In the genomic region with DNA sequence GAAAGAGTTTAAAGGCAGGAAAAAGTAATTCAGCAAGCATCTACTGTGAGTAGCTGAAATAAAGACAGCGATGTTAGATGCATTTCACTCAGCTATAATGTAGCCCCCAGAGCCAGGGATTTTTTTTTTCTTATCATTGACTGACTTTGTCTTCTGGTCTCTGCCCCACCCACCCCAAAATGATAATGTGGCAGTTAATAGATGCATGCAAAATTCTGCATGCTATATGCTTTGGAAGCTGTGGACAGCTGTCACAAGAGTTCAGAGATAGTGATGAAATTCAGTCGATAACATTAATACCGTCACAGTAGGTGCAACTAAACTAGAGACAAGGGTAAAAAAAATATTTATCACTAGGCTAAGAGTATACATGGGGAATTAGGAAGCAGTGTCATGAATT, we compare ENCODE assay signal across 27 mouse cellular contexts.
DNase-seq lines count a peak whose midpoint lies in the region; ATAC-seq and TF ChIP-seq lines count a peak whose summit lies in the region.
"Had no signal": no experiment of that assay in that cellular context is flagged by ENCODE, and none has a peak within 500 bp of the region (broad histone marks: within the 10 kb centered on the region; RNA-seq: fewer than 3 reads in every experiment).

No protein-coding gene starts in this region.

- H3K9me3 ChIP-seq in liver, embryonic 13.5 days (replicated peaks) = no peaks in the 10 kb centered on the region
- no peaks in the 10 kb centered on the region for H3K9me3 ChIP-seq in liver, postnatal 0 days (ENCODE audit: low read length)
- no peaks in the 10 kb centered on the region for H3K9me3 ChIP-seq in liver, embryonic 16.5 days (replicated peaks; ENCODE audit: control insufficient read depth, low read length)
- H3K9me3 ChIP-seq in hindbrain, embryonic 13.5 days = no peaks in the 10 kb centered on the region
- H3K9me3 ChIP-seq: embryonic facial prominence, embryonic 13.5 days; embryonic facial prominence, embryonic 15.5 days; forebrain, embryonic 10.5 days; forebrain, embryonic 12.5 days had no signal

- TF ChIP-seq CTCF in liver, postnatal 0 days (IDR thresholded peaks at IDR 0.05; ENCODE audit: low read depth) = no peak

- DNase-seq in liver, embryonic 13.5 days = no peak
- no peak for DNase-seq in liver, postnatal 0 days
- no peak for DNase-seq in liver
- DNase-seq: adrenal gland, adult 2 months; adrenal gland, postnatal 10 days; adrenal gland, postnatal 25 days; B cell, adult 2 months; cerebellum, adult 11 months; cerebellum, adult 18-20 months; cerebellum, adult 8-10 months; cerebellum, adult 9-11 months; cerebellum, postnatal 14 days; cerebellum, postnatal 36 days; embryo, embryonic 11 days had no signal

- peak; percentile 70 for ATAC-seq in liver, embryonic 13.5 days (ENCODE audit: low read depth)
- ATAC-seq in liver, postnatal 0 days = no peak
- 0 out of 2 replicates have a peak, but pooled peaks have one; percentile 16 for ATAC-seq in liver, embryonic 16.5 days (ENCODE audit: low read depth)
- ATAC-seq in megakaryocyte-erythroid progenitor cell, adult 5-6 weeks (replicated peaks; ENCODE audit: low FRiP score, low TSS enrichment, poor library complexity, severe bottlenecking) = peak; percentile 67
- no peak for ATAC-seq in hindbrain, embryonic 13.5 days (ENCODE audit: low FRiP score)
- ATAC-seq: CD4-positive, CD25-positive, alpha-beta regulatory T cell, adult 4 months; forebrain, embryonic 14.5 days; forebrain, embryonic 16.5 days had no signal

- TF ChIP-seq EP300 in liver, postnatal 0 days (IDR thresholded peaks at IDR 0.05; ENCODE audit: low read depth) = no peak

- no peak overlapping the region for H3K4me3 ChIP-seq in liver, embryonic 13.5 days (replicated peaks)
- no peak overlapping the region for H3K4me3 ChIP-seq in liver, postnatal 0 days (ENCODE audit: low read depth, low read length)
- H3K4me3 ChIP-seq in liver, embryonic 16.5 days (ENCODE audit: low read depth, low read length) = no peak overlapping the region
- H3K4me3 ChIP-seq in hindbrain, embryonic 13.5 days = no peak overlapping the region
- H3K4me3 ChIP-seq: embryonic facial prominence, embryonic 13.5 days; embryonic facial prominence, embryonic 15.5 days; erythroblast, embryonic 14.5 days; forebrain, embryonic 10.5 days; forebrain, embryonic 12.5 days had no signal

- no peak overlapping the region for H3K4me2 ChIP-seq in liver, embryonic 13.5 days
- H3K4me2 ChIP-seq in liver, postnatal 0 days (ENCODE audit: low read depth, low read length) = no peak overlapping the region
- no peak overlapping the region for H3K4me2 ChIP-seq in liver, embryonic 16.5 days (ENCODE audit: low read depth, low read length)
- no peak overlapping the region for H3K4me2 ChIP-seq in hindbrain, embryonic 13.5 days
- H3K4me2 ChIP-seq: embryonic facial prominence, embryonic 13.5 days; embryonic facial prominence, embryonic 15.5 days; forebrain, embryonic 12.5 days had no signal

- 49% methylated on average over 3 of the region's 3 CpGs for WGBS in liver, embryonic 13.5 days (ENCODE audit: insufficient replicate concordance)
- WGBS in liver, postnatal 0 days (ENCODE audit: insufficient replicate concordance) = 55% methylated on average over 3 of the region's 3 CpGs
- WGBS in liver, embryonic 16.5 days (ENCODE audit: insufficient replicate concordance) = 37% methylated on average over 3 of the region's 3 CpGs
- WGBS in hindbrain, embryonic 13.5 days = 86% methylated on average over 3 of the region's 3 CpGs

- H3K27ac ChIP-seq in liver, embryonic 13.5 days = no peak overlapping the region
- H3K27ac ChIP-seq in liver, postnatal 0 days (ENCODE audit: low read depth) = no peak overlapping the region
- H3K27ac ChIP-seq in liver, embryonic 16.5 days (ENCODE audit: low read length) = no peak overlapping the region
- H3K27ac ChIP-seq in hindbrain, embryonic 13.5 days = no peak overlapping the region
- H3K27ac ChIP-seq: embryonic facial prominence, embryonic 13.5 days; embryonic facial prominence, embryonic 15.5 days; forebrain, embryonic 10.5 days; forebrain, embryonic 12.5 days had no signal

- H3K27me3 ChIP-seq in liver, embryonic 13.5 days = no peaks in the 10 kb centered on the region
- H3K27me3 ChIP-seq in liver, postnatal 0 days (ENCODE audit: insufficient read depth, low read length) = no peaks in the 10 kb centered on the region
- no peaks in the 10 kb centered on the region for H3K27me3 ChIP-seq in liver, embryonic 16.5 days (ENCODE audit: control insufficient read depth, insufficient read depth, low read depth, low read length)
- H3K27me3 ChIP-seq in hindbrain, embryonic 13.5 days = no peaks in the 10 kb centered on the region
- H3K27me3 ChIP-seq: CH12.LX; embryonic facial prominence, embryonic 13.5 days; embryonic facial prominence, embryonic 15.5 days; forebrain, embryonic 12.5 days had no signal

- H3K4me1 ChIP-seq in liver, embryonic 13.5 days (replicated peaks) = no peaks in the 10 kb centered on the region
- no peaks in the 10 kb centered on the region for H3K4me1 ChIP-seq in liver, postnatal 0 days (ENCODE audit: insufficient read depth)
- no peaks in the 10 kb centered on the region for H3K4me1 ChIP-seq in liver, embryonic 16.5 days (ENCODE audit: control insufficient read depth, low read depth, low read length)
- H3K4me1 ChIP-seq in hindbrain, embryonic 13.5 days (replicated peaks) = no peaks in the 10 kb centered on the region
- H3K4me1 ChIP-seq: embryonic facial prominence, embryonic 13.5 days; embryonic facial prominence, embryonic 15.5 days; forebrain, embryonic 10.5 days; forebrain, embryonic 12.5 days had no signal

- H3K9ac ChIP-seq in liver, embryonic 13.5 days = no peak overlapping the region
- H3K9ac ChIP-seq in liver, postnatal 0 days (replicated peaks) = no peak overlapping the region
- H3K9ac ChIP-seq in liver, embryonic 16.5 days (ENCODE audit: low read depth, low read length) = no peak overlapping the region
- H3K9ac ChIP-seq in hindbrain, embryonic 13.5 days = no peak overlapping the region
- H3K9ac ChIP-seq: embryonic facial prominence, embryonic 13.5 days; embryonic facial prominence, embryonic 15.5 days; forebrain, embryonic 12.5 days had no signal

- no peaks in the 10 kb centered on the region for H3K36me3 ChIP-seq in liver, embryonic 13.5 days
- H3K36me3 ChIP-seq in liver, postnatal 0 days (replicated peaks; ENCODE audit: insufficient read depth, low read length) = no peaks in the 10 kb centered on the region
- H3K36me3 ChIP-seq in liver, embryonic 16.5 days (ENCODE audit: control insufficient read depth, insufficient read depth) = no peaks in the 10 kb centered on the region
- no peaks in the 10 kb centered on the region for H3K36me3 ChIP-seq in hindbrain, embryonic 13.5 days
- H3K36me3 ChIP-seq: embryonic facial prominence, embryonic 13.5 days; embryonic facial prominence, embryonic 15.5 days; forebrain, embryonic 10.5 days; forebrain, embryonic 12.5 days; G1E had no signal

Comparison
In these comparisons a context has a peak if more than half of its experiments do, and no peak if none do; other contexts are left out.
1. ATAC-seq: peak in liver, embryonic 13.5 days (single experiment), liver, embryonic 16.5 days (single experiment) and megakaryocyte-erythroid progenitor cell, adult 5-6 weeks (single experiment); none in liver, postnatal 0 days (single experiment) and hindbrain, embryonic 13.5 days (single experiment).